Mouse (Mus musculus) stomach, postnatal 0 days (tissue): Measurements from ENCODE around the gene Gm20532. TPM values are rescaled to one million over a fixed set of nuclear protein-coding genes. Genes with fewer than 3 reads are reported as not detected.
A peak's percentile ranks its signal among the peaks of the same experiment; 100 is the strongest.
"Not testable (repeated sequence)": the region's sequence is repeated elsewhere in the genome, so short reads cannot be mapped to it uniquely, and the experiment has no call there.

Experiments used
- ATAC-seq: fragments of 200-750 bp; cut with Nextera tagmentation; 2 replicates; pipeline ENCODE4 v1.8.0; 2017; ENCODE audit not compliant: low FRiP score, low TSS enrichment
- DNase-seq: peaks from one replicate; pipeline ENCODE4 v3.0.0-alpha.2; 2016; ENCODE audit warnings: low spot score
- H3K27ac ChIP-seq: fragments of 300-500 bp; sonication (generic); replicated peaks from 2 replicates; pipeline ENCODE4 v1.5.1; 2014; ENCODE audit warnings: mild to moderate bottlenecking, control low read depth
- H3K27me3 ChIP-seq: fragments of 300-500 bp; sonication (generic); 2 replicates; pipeline ENCODE4 v1.6.1; 2014; ENCODE audit warnings: low read length; ENCODE audit not compliant: control insufficient read depth, insufficient read depth
- H3K36me3 ChIP-seq: fragments of 300-500 bp; sonication (generic); 2 replicates; pipeline ENCODE4 v1.6.1; 2014; ENCODE audit warnings: low read length, mixed read lengths; ENCODE audit not compliant: control insufficient read depth, insufficient read depth
- H3K4me1 ChIP-seq: fragments of 300-500 bp; sonication (generic); replicated peaks from 2 replicates; pipeline ENCODE4 v1.6.1; 2014; ENCODE audit warnings: antibody characterized with exemption; ENCODE audit not compliant: control insufficient read depth, insufficient read depth
- H3K4me2 ChIP-seq: fragments of 300-500 bp; sonication (generic); replicated peaks from 2 replicates; pipeline ENCODE4 v1.6.1; 2014; ENCODE audit warnings: low read depth, mild to moderate bottlenecking, control low read depth, moderate library complexity
- H3K4me3 ChIP-seq: fragments of 300-500 bp; sonication (generic); 2 replicates; pipeline ENCODE4 v1.5.1; 2014; ENCODE audit warnings: low read depth, low read length, control low read depth
- H3K9ac ChIP-seq: fragments of 300-500 bp; sonication (generic); 2 replicates; pipeline ENCODE4 v1.6.1; 2014; ENCODE audit warnings: mild to moderate bottlenecking, low read length, control low read depth, mixed read lengths
- H3K9me3 ChIP-seq: fragments of 300-500 bp; sonication (generic); 2 replicates; pipeline ENCODE4 v1.6.1; 2016; ENCODE audit warnings: low read length; ENCODE audit not compliant: control insufficient read depth
- CTCF ChIP-seq: IDR thresholded peaks from 2 replicates; pipeline ENCODE4 v1.5.1; 2016; ENCODE audit warnings: antibody characterized with exemption, low read depth, mild to moderate bottlenecking, moderate library complexity
- EP300 ChIP-seq: optimal IDR thresholded peaks from 2 replicates; pipeline ENCODE3; 2016; ENCODE audit warnings: antibody characterized with exemption
- WGBS: fragments of 180-500 bp; shearing (Covaris S2); extraction: QIAGEN DNeasy Blood & Tissue Kit; methylation state at CpG from one replicate; pipeline ENCODE4 v1.1.7; 2014; 5-methylcytosine and 5-hydroxymethylcytosine counted together
- polyA plus RNA-seq: library from polyadenylated mRNA; unstranded; fragments of >200 nt; fragmentation: Nextera tagmentation; extraction: Ambion mirVana; gene quantifications from 2 replicates; pipeline ENCODE4 v1.2.1, GENCODE M21; 2015

Gm20532 gene
- polyA plus RNA-seq, 1 experiment from 2014 or later: not detected

DNA sequence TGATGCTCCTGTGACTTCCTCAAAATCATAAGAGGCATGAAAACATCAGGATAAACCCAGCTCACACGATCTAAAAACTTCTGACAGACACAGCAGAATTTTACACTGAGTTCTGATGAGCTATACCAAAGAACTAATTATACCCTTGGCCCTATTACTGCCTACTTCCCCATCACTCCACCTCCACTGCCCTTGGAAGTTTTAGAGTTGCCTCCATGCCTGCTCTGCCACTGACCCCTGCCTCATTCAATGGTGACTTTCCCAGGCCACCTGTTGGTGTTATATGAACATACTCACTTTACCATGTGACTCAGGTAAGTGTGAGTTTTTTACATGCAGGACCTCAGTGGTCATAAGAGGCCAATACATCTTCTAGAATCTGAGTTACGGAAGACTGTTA lies 71.0 kb downstream of the Gm20532 start:
- Histone ChIP-seq H3K4me2 (no peak overlapping the region), H3K27ac (no peak overlapping the region), H3K36me3 (no peaks in the 10 kb centered on the region), H3K27me3 (no peaks in the 10 kb centered on the region), H3K4me1 (no peaks in the 10 kb centered on the region), H3K9me3 (no peaks in the 10 kb centered on the region), H3K9ac (no peak overlapping the region), H3K4me3 (no peak overlapping the region)
- 75% methylated on average over 2 of the region's 2 CpGs for WGBS
- no peak for TF ChIP-seq CTCF
- TF ChIP-seq EP300: no peak
- DNase-seq (no peak), ATAC-seq (no peak)

DNA sequence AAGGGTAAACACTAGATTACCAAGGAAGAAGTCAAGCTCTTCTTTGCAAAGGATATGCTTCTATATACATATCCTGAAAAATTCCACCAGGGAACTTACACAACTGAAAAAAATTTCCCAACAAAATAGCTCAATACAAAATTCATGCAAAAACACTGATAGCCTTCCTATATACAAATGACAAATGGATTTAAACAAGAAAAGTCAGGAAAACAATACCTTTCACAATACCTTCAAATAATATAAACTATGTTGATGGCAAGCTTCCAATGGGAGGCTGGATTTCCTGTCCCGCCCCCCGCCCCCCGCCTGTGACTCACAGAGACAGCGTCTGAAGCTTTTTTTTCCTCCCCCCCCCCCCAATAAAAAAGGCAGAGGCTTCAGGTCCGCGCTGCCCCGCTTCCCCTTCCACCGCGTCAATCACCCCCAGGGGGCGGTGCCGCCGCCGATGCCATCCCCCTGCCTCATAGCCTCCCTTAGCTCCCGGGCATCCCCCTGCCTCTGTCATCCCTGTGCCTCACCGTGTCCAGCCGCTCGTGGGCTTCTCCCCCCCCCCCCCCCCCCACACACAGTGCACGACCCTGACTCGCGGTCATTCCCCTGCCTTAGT lies 74.8 kb downstream of the Gm20532 start:
- ATAC-seq: no peak

DNA sequence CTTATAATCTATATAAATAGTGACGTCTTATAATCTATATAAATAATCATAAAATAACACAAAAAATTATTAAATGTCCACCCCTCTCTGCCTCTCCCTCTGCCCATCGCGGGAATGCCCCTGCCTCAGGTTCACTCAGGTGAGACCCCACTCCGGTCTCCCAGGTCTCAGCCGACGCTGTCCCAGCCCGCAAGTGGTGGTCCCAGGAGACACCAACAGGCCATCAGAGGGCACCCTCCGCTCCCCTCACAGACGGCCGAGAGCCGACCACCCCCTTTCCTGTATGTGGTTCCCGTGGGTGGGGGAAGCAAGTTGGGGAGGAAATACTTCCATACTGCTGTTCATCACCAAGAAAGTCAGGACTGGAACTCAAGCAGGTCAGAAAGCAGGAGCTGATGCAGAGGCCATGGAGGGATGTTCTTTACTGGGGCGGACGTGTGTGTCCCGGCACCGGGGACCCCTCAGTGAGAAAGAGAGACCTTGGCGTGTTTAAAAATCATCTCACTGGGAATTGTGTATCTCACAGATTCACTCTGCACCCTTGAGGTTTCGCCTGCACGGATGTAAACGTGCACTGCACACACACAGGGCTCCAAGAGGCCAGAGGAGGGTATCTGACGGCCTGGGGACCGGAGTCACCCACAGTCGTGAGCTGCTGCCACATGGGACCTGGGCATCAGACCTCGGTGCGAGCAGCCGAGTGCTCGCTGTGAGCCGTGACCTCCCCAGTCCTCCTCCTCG lies 75.5 kb downstream of the Gm20532 start:
- Histone ChIP-seq H3K9me3 (no peaks in the 10 kb centered on the region), H3K27me3 (no peaks in the 10 kb centered on the region), H3K4me3 (peak overlapping the region; percentile 26), H3K9ac (no peak overlapping the region), H3K27ac (no peak overlapping the region), H3K4me2 (peak overlapping the region; percentile 52), H3K36me3 (no peaks in the 10 kb centered on the region), H3K4me1 (no peaks in the 10 kb centered on the region)
- no peak for TF ChIP-seq EP300
- no peak for TF ChIP-seq CTCF
- peak; percentile 40; the same call in 1 of the 2 replicates for ATAC-seq
- WGBS: 42% methylated on average over 29 of the region's 29 CpGs
- DNase-seq: no peak

More for the DNA sequence above, 74.8 kb downstream of the Gm20532 start:
- H3K27ac ChIP-seq: no peak overlapping the region
- TF ChIP-seq CTCF (no peak), EP300 (no peak)
- H3K27me3 ChIP-seq: no peaks in the 10 kb centered on the region
- DNase-seq: no peak
- 0 out of 2 replicates have a peak overlapping the region, but pooled peaks have one; percentile 27 for H3K9ac ChIP-seq
- no peaks in the 10 kb centered on the region for H3K9me3 ChIP-seq
- H3K4me2 ChIP-seq: peak overlapping the region; percentile 52
- peak overlapping the region; percentile 26 for H3K4me3 ChIP-seq
- no peaks in the 10 kb centered on the region for H3K36me3 ChIP-seq
- no peaks in the 10 kb centered on the region for H3K4me1 ChIP-seq
- WGBS: 2% methylated on average over 14 of the region's 20 CpGs

DNA sequence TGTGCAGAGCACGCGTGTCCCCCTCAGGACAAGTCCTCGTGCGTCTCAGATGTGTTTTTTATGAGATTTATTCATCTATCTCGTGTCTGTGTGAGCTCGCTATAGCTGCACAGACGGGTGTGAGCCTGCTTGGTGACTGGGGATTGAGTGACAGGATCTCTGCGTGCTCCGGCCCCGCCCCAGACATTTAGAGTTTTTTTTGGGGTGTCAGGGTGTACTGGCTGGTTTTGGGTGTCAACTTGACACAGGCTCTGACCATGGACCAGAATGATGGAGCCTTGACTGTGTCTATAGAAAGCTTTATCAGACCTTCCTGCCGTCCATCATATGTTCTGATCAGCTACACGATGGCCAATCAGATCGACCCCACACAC lies 76.1 kb downstream of the Gm20532 start:
- Histone ChIP-seq H3K27me3 (no peaks in the 10 kb centered on the region), H3K9ac (no peak overlapping the region), H3K4me2 (no peak overlapping the region), H3K4me1 (no peaks in the 10 kb centered on the region), H3K27ac (no peak overlapping the region), H3K36me3 (no peaks in the 10 kb centered on the region), H3K4me3 (no peak overlapping the region), H3K9me3 (no peaks in the 10 kb centered on the region)
- WGBS: 68% methylated on average over 13 of the region's 13 CpGs
- DNase-seq (no peak), ATAC-seq (no peak)
- no peak for TF ChIP-seq CTCF

DNA sequence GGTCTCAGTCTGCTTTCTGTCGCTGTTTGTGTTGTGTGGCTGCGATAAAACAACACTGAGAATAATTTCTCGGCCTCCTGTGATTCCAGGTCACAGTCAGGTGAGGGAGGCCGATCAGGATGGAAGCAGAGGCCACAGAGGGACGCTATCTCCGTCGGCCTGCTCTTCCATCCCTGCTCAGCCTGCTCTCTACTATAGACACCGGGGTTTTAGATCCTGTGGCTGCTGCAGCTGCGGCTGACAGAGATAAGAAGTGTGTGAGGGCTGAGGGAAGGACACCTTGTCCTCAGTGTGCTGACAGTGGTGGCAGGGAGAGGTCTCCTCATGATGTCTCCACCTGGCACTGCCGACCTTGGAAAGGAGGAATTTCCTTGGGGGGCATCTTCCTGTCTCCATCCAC lies 76.7 kb downstream of the Gm20532 start:
- ATAC-seq: no peak
- H3K27ac ChIP-seq: no peak overlapping the region

DNA sequence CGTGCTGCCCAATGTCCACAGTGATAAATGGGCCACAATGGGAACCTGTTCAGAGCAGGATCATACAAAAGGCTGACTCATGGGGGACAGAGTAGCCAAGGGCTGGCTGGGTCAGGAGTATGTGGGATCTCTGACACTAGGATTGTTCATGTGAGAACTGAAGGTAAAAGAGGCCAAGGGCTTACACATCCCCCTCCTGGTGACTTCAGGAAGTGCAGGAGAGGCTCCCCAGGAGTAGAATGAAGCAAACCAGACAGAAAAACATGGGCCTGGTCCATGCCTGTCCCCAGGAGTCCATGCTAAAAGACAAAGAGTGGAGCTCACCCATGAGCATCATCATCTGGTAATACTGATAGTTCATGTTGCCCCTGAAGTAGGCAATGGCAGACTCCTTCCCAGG lies 77.1 kb downstream of the Gm20532 start:
- WGBS: 81% methylated on average over 1 of the region's 1 CpGs

More for the DNA sequence above, 76.7 kb downstream of the Gm20532 start:
- 68% methylated on average over 10 of the region's 10 CpGs for WGBS
- DNase-seq: no peak
- Histone ChIP-seq H3K9me3 (no peaks in the 10 kb centered on the region), H3K4me3 (no peak overlapping the region), H3K36me3 (no peaks in the 10 kb centered on the region), H3K9ac (no peak overlapping the region), H3K27me3 (no peaks in the 10 kb centered on the region), H3K4me2 (no peak overlapping the region), H3K4me1 (no peaks in the 10 kb centered on the region)
- TF ChIP-seq CTCF (no peak), EP300 (no peak)

More for the DNA sequence above, 77.1 kb downstream of the Gm20532 start:
- peak; percentile 77 for TF ChIP-seq CTCF
- ATAC-seq: peak; percentile 47; the same call in 1 of the 2 replicates
- not testable (repeated sequence) for H3K9me3 ChIP-seq, H3K9ac ChIP-seq, H3K4me2 ChIP-seq, H3K4me3 ChIP-seq, H3K27ac ChIP-seq, H3K4me1 ChIP-seq, H3K27me3 ChIP-seq, H3K36me3 ChIP-seq
- peak; percentile 68 for DNase-seq
